Mouse (Mus musculus): Measurements from ENCODE around the gene Tpd52l1. TPM values are rescaled to one million over a fixed set of nuclear protein-coding genes. Genes with fewer than 3 reads are reported as not detected.

The Tpd52l1 gene
- polyA plus RNA-seq, 1 experiment: 56.5 TPM

- DNase-seq (ENCODE audit: low read depth): no peak
These were observed 99.4 kb downstream of the Tpd52l1 start for GRCm38 (mm10) chr10:31346401-31346800.

GRCm38 (mm10) chr10:31336432-31336831, 109.3 kb downstream of the Tpd52l1 start:
- no peak for DNase-seq (ENCODE audit: low read depth)

GRCm38 (mm10) chr10:31331225-31331775, 114.5 kb downstream of the Tpd52l1 start:
- DNase-seq (ENCODE audit: low read depth): no peak

- DNase-seq (ENCODE audit: low read depth): no peak
These were observed 115.3 kb downstream of the Tpd52l1 start for GRCm38 (mm10) chr10:31330286-31330962.

- DNase-seq (ENCODE audit: low read depth): no peak
These were observed 116.3 kb downstream of the Tpd52l1 start for GRCm38 (mm10) chr10:31329436-31329835.

GRCm38 (mm10) chr10:31318491-31318890, 127.3 kb downstream of the Tpd52l1 start:
- DNase-seq (ENCODE audit: low read depth): peak; percentile 33

- peak; percentile 66 for DNase-seq (ENCODE audit: low read depth)
These were observed 132.6 kb downstream of the Tpd52l1 start, which contains the start of gene Hddc2 for GRCm38 (mm10) chr10:31312865-31313848. Gene Hddc2, plus strand, starts transcription at chr10:31313383.

GRCm38 (mm10) chr10:31307024-31307598, 138.6 kb downstream of the Tpd52l1 start:
- DNase-seq (ENCODE audit: low read depth): no peak

- DNase-seq (ENCODE audit: low read depth): no peak
These were observed 142.3 kb downstream of the Tpd52l1 start for GRCm38 (mm10) chr10:31303446-31303845.

- DNase-seq (ENCODE audit: low read depth): no peak
These were observed 145.5 kb downstream of the Tpd52l1 start for GRCm38 (mm10) chr10:31300292-31300691.

- no peak for DNase-seq (ENCODE audit: low read depth)
These were observed 146.7 kb downstream of the Tpd52l1 start for GRCm38 (mm10) chr10:31298921-31299574.

- no peak for DNase-seq (ENCODE audit: low read depth)
These were observed 147.5 kb downstream of the Tpd52l1 start for GRCm38 (mm10) chr10:31298263-31298662.

GRCm38 (mm10) chr10:31297106-31297505, 148.7 kb downstream of the Tpd52l1 start:
- DNase-seq (ENCODE audit: low read depth): no peak

- no peak for DNase-seq (ENCODE audit: low read depth)
These were observed 149.3 kb downstream of the Tpd52l1 start for GRCm38 (mm10) chr10:31296458-31296857.

- DNase-seq (ENCODE audit: low read depth): no peak
These were observed 150.1 kb downstream of the Tpd52l1 start for GRCm38 (mm10) chr10:31295705-31296104.

GRCm38 (mm10) chr10:31288697-31289390, 156.9 kb downstream of the Tpd52l1 start:
- DNase-seq (ENCODE audit: low read depth): no peak

GRCm38 (mm10) chr10:31287787-31288186, 158.0 kb downstream of the Tpd52l1 start:
- DNase-seq (ENCODE audit: low read depth): no peak

All from gonadal fat pad, adult 2 months (tissue).